10 mouse cellular contexts compared by ENCODE assay signal in genomic region chr5:111701634-111702329, GRCm38 (mm10). TPM values are rescaled to one million over a fixed set of nuclear protein-coding genes. Genes with fewer than 3 reads are reported as not detected.
DNase-seq lines count a peak whose midpoint lies in the region; ATAC-seq lines count a peak whose summit lies in the region.
"Had no signal": no experiment of that assay in that cellular context is flagged by ENCODE, and none has a peak within 500 bp of the region (broad histone marks: within the 10 kb centered on the region; RNA-seq: fewer than 3 reads in every experiment).

No protein-coding gene starts in this region.

- H3K4me3 ChIP-seq in lung, embryonic 15.5 days: peak overlapping the region; percentile 30
- H3K4me3 ChIP-seq in forebrain, embryonic 16.5 days (replicated peaks; ENCODE audit: low read length): no peak overlapping the region; the same call in 1 of the 2 replicates
- H3K4me3 ChIP-seq in limb, embryonic 15.5 days: peak overlapping the region; percentile 17
- peak overlapping the region; percentile 20 for H3K4me3 ChIP-seq in stomach, embryonic 15.5 days (replicated peaks)

- 6% methylated on average over 21 of the region's 31 CpGs for WGBS in lung, embryonic 15.5 days
- 6% methylated on average over 19 of the region's 31 CpGs for WGBS in forebrain, embryonic 16.5 days
- WGBS in limb, embryonic 15.5 days: 9% methylated on average over 21 of the region's 31 CpGs
- 5% methylated on average over 31 of the region's 31 CpGs for WGBS in stomach, embryonic 15.5 days

- no peaks in the 10 kb centered on the region for H3K36me3 ChIP-seq in lung, embryonic 15.5 days
- no peaks in the 10 kb centered on the region for H3K36me3 ChIP-seq in forebrain, embryonic 16.5 days (ENCODE audit: control insufficient read depth, insufficient read depth)
- H3K36me3 ChIP-seq in limb, embryonic 15.5 days: no peaks in the 10 kb centered on the region
- H3K36me3 ChIP-seq in stomach, embryonic 15.5 days: no peaks in the 10 kb centered on the region

- no peaks in the 10 kb centered on the region for H3K27me3 ChIP-seq in lung, embryonic 15.5 days
- H3K27me3 ChIP-seq in forebrain, embryonic 16.5 days (replicated peaks; ENCODE audit: control insufficient read depth, insufficient read depth, low read length): no peaks in the 10 kb centered on the region
- peaks cover 3% of the 10 kb centered on the region for H3K27me3 ChIP-seq in limb, embryonic 15.5 days
- no peaks in the 10 kb centered on the region for H3K27me3 ChIP-seq in stomach, embryonic 15.5 days (replicated peaks)

- H3K4me2 ChIP-seq in lung, embryonic 15.5 days: peak overlapping the region; percentile 64
- H3K4me2 ChIP-seq in forebrain, embryonic 16.5 days (ENCODE audit: low read length): peak overlapping the region; percentile 23
- peak overlapping the region; percentile 46 for H3K4me2 ChIP-seq in limb, embryonic 15.5 days
- peak overlapping the region; percentile 50 for H3K4me2 ChIP-seq in stomach, embryonic 15.5 days

- H3K9me3 ChIP-seq in lung, embryonic 15.5 days: no peaks in the 10 kb centered on the region
- H3K9me3 ChIP-seq in forebrain, embryonic 16.5 days (ENCODE audit: control insufficient read depth, low read length): no peaks in the 10 kb centered on the region
- H3K9me3 ChIP-seq in limb, embryonic 15.5 days: no peaks in the 10 kb centered on the region
- H3K9me3 ChIP-seq in stomach, embryonic 15.5 days: no peaks in the 10 kb centered on the region

- H3K4me1 ChIP-seq in lung, embryonic 15.5 days: peaks cover 7% of the 10 kb centered on the region
- peaks cover 37% of the 10 kb centered on the region for H3K4me1 ChIP-seq in forebrain, embryonic 16.5 days (replicated peaks; ENCODE audit: control insufficient read depth, insufficient read depth, low read length)
- H3K4me1 ChIP-seq in limb, embryonic 15.5 days: peaks cover 18% of the 10 kb centered on the region; the same call in 1 of the 2 replicates
- no peaks in the 10 kb centered on the region; the same call in 1 of the 2 replicates for H3K4me1 ChIP-seq in stomach, embryonic 15.5 days

- no peak overlapping the region for H3K9ac ChIP-seq in lung, embryonic 15.5 days
- peak overlapping the region; percentile 10; the same call in 1 of the 2 replicates for H3K9ac ChIP-seq in forebrain, embryonic 16.5 days (replicated peaks; ENCODE audit: low read depth, low read length)
- no peak overlapping the region for H3K9ac ChIP-seq in limb, embryonic 15.5 days
- H3K9ac ChIP-seq in stomach, embryonic 15.5 days: no peak overlapping the region

- ATAC-seq in lung, embryonic 15.5 days (ENCODE audit: borderline replicate concordance, extremely low read depth, low FRiP score, low TSS enrichment): peak; percentile 71; the same call in 1 of the 2 replicates
- no peak for ATAC-seq in forebrain, embryonic 16.5 days
- no peak for ATAC-seq in limb, embryonic 15.5 days (ENCODE audit: insufficient number of reproducible peaks, low FRiP score, low TSS enrichment, low read depth)
- ATAC-seq in stomach, embryonic 15.5 days (ENCODE audit: insufficient read depth, low FRiP score, low read depth): no peak

- no peak for DNase-seq in lung, adult 18-20 months
- no peak for DNase-seq in cerebellum, postnatal 4 days (ENCODE audit: low spot score in 2 of 2)
- no peak for DNase-seq in spleen, postnatal 4 days (ENCODE audit: low spot score in 2 of 2)
- DNase-seq: cerebellum, adult 9-11 months; thymus, postnatal 14 days had no signal

- H3K27ac ChIP-seq in lung, embryonic 15.5 days: no peak overlapping the region
- H3K27ac ChIP-seq in forebrain, embryonic 16.5 days (ENCODE audit: low read length): peak overlapping the region; percentile 3; the same call in 1 of the 2 replicates
- no peak overlapping the region for H3K27ac ChIP-seq in limb, embryonic 15.5 days
- peak overlapping the region; percentile 46 for H3K27ac ChIP-seq in stomach, embryonic 15.5 days

RNA-seq across cellular contexts. Expression of gene Gm26897, which starts 31.9 kb away (rescaled TPM):
- not detected in 2 replicates for polyA plus RNA-seq in lung, embryonic 15.5 days (2015; fragmentation: Nextera tagmentation; extraction: Ambion mirVana)
- polyA plus RNA-seq in forebrain, embryonic 16.5 days (2015; fragmentation: Nextera tagmentation; extraction: Ambion mirVana): not detected in 2 replicates
- not detected in 2 replicates for polyA plus RNA-seq in limb, embryonic 15.5 days (2015; fragmentation: Nextera tagmentation; extraction: Ambion mirVana)
- not detected in 2 replicates for polyA plus RNA-seq in stomach, embryonic 15.5 days (2015; fragmentation: Nextera tagmentation; extraction: Ambion mirVana)
- polyA plus RNA-seq: large intestine, adult 2 months had no signal

Comparison
In these comparisons a context has a peak if more than half of its experiments do, and no peak if none do; other contexts are left out.
1. H3K27ac ChIP-seq: peak in forebrain, embryonic 16.5 days (single experiment) and stomach, embryonic 15.5 days (single experiment); none in lung, embryonic 15.5 days (single experiment) and limb, embryonic 15.5 days (single experiment).
2. Peak in every context shown above with its lines, with median percentiles within 50 percentile points of each other: H3K4me2 ChIP-seq.